Mouse (Mus musculus) embryonic facial prominence, embryonic 14.5 days (tissue): ENCODE measurements around the gene Spaca4. TPM values are rescaled to one million over a fixed set of nuclear protein-coding genes. Genes with fewer than 3 reads are reported as not detected.
A peak's percentile ranks its signal among the peaks of the same experiment; 100 is the strongest.

Source experiments
- ATAC-seq: fragments of 200-750 bp; cut with Nextera tagmentation; 2 replicates; pipeline ENCODE4 v1.8.0; 2017; ENCODE audit warnings: low read depth, moderate number of reproducible peaks, moderate TSS enrichment
- DNase-seq: peaks from one replicate; pipeline ENCODE4 v3.0.0-alpha.2; 2015; ENCODE audit warnings: low spot score
- H3K27ac ChIP-seq: fragments of 300-500 bp; sonication (generic); replicated peaks from 2 replicates; pipeline ENCODE4 v1.5.1; 2014; ENCODE audit warnings: low read depth, mild to moderate bottlenecking, low read length, moderate library complexity
- H3K27me3 ChIP-seq: fragments of 300-500 bp; sonication (generic); replicated peaks from 2 replicates; pipeline ENCODE4 v1.6.1; 2014; ENCODE audit warnings: low read length; ENCODE audit not compliant: control insufficient read depth, insufficient read depth
- H3K36me3 ChIP-seq: fragments of 300-500 bp; sonication (generic); 2 replicates; pipeline ENCODE4 v1.6.1; 2014; ENCODE audit warnings: low read length, mixed read lengths; ENCODE audit not compliant: control insufficient read depth, insufficient read depth
- H3K4me1 ChIP-seq: fragments of 300-500 bp; sonication (generic); 2 replicates; pipeline ENCODE4 v1.6.1; 2014; ENCODE audit warnings: antibody characterized with exemption, low read length; ENCODE audit not compliant: control insufficient read depth, insufficient read depth
- H3K4me2 ChIP-seq: fragments of 300-500 bp; sonication (generic); 2 replicates; pipeline ENCODE4 v1.6.1; 2014; ENCODE audit warnings: low read depth, mild to moderate bottlenecking, low read length, moderate library complexity, mixed read lengths
- H3K4me3 ChIP-seq: fragments of 300-500 bp; sonication (generic); 2 replicates; pipeline ENCODE4 v1.5.1; 2014; ENCODE audit warnings: low read depth, mild to moderate bottlenecking, low read length
- H3K9ac ChIP-seq: fragments of 300-500 bp; sonication (generic); 2 replicates; pipeline ENCODE4 v1.6.1; 2014; ENCODE audit warnings: low read depth, mild to moderate bottlenecking, low read length, moderate library complexity, mixed read lengths
- H3K9me3 ChIP-seq: fragments of 300-500 bp; sonication (generic); 2 replicates; pipeline ENCODE4 v1.6.1; 2016; ENCODE audit warnings: low read length; ENCODE audit not compliant: control insufficient read depth
- WGBS: fragments of 180-500 bp; shearing (Covaris S2); extraction: QIAGEN DNeasy Blood & Tissue Kit; methylation state at CpG from one replicate; pipeline ENCODE4 v1.1.7; 2014; 5-methylcytosine and 5-hydroxymethylcytosine counted together
- polyA plus RNA-seq: library from polyadenylated mRNA; unstranded; fragments of >200 nt; fragmentation: Nextera tagmentation; extraction: Ambion mirVana; gene quantifications from 2 replicates; pipeline ENCODE4 v1.2.1, GENCODE M21; 2014

The Spaca4 gene
- polyA plus RNA-seq, 1 experiment from 2014 or later = not detected

GRCm38 (mm10) chr7:45702316-45702715 is 23.3 kb downstream of the Spaca4 start:
- no peaks in the 10 kb centered on the region for H3K36me3 ChIP-seq
- no peak overlapping the region for H3K4me3 ChIP-seq
- 93% methylated on average over 11 of the region's 11 CpGs for WGBS
- no peaks in the 10 kb centered on the region for H3K9me3 ChIP-seq
- H3K27me3 ChIP-seq = peaks cover 24% of the 10 kb centered on the region
- no peak overlapping the region for H3K27ac ChIP-seq
- peaks cover 32% of the 10 kb centered on the region for H3K4me1 ChIP-seq
- H3K9ac ChIP-seq = no peak overlapping the region
- H3K4me2 ChIP-seq = no peak overlapping the region
- no peak for DNase-seq
- ATAC-seq = no peak

DNA sequence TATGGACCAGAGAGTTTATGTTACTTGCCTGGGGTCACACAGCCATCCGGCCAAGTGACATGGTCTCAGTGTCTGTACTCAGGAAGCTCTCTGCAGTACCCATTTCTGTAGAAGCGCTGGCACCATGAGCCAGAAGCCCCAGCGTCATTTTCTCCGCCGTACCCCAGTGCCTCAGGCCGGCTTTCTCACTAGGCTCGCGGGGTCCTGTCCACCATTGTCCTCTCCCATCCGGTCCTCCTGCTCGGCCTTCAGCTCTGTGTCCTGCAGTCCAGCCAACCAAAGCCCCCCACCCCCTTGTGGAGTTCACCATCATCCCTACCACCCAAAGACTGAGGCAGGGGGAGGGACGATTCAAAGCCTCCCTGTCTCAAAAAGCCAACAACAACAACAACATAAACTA is 24.0 kb downstream of the Spaca4 start:
- no peaks in the 10 kb centered on the region for H3K36me3 ChIP-seq
- H3K27ac ChIP-seq = no peak overlapping the region
- H3K9me3 ChIP-seq = no peaks in the 10 kb centered on the region
- no peak overlapping the region for H3K4me3 ChIP-seq
- H3K4me2 ChIP-seq = peak overlapping the region; percentile 87
- 85% methylated on average over 11 of the region's 11 CpGs for WGBS
- ATAC-seq (no peak), DNase-seq (no peak)
- 0 out of 2 replicates have a peak overlapping the region, but pooled peaks have one; percentile 30 for H3K9ac ChIP-seq
- peaks cover 24% of the 10 kb centered on the region for H3K27me3 ChIP-seq
- H3K4me1 ChIP-seq = peaks cover 29% of the 10 kb centered on the region

DNA sequence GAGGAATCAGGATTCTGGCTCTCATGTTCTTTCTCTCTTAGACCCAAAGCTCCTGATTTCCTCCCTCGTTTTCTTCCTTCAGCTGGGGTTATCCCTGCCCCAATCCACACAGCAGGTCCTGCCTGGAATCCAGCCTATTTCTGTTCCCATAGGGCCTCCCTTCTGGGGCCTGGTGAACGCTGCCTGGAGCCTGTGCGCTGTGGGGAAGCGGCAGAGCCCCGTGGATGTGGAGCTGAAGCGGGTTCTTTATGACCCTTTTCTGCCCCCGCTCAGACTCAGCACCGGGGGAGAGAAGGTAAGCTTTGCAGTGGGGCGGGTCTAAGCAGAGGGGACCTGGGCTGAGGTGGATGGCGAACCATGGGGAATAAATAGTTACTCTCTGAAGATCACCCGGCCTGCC is 24.5 kb downstream of the Spaca4 start:
- no peaks in the 10 kb centered on the region for H3K36me3 ChIP-seq
- no peaks in the 10 kb centered on the region for H3K9me3 ChIP-seq
- DNase-seq (peak; percentile 39), ATAC-seq (no peak)
- H3K4me2 ChIP-seq = peak overlapping the region; percentile 87
- H3K9ac ChIP-seq = peak overlapping the region; percentile 30; the same call in 1 of the 2 replicates
- H3K27ac ChIP-seq = peak overlapping the region; percentile 45; the same call in 1 of the 2 replicates
- H3K4me3 ChIP-seq = peak overlapping the region; percentile 46
- peaks cover 24% of the 10 kb centered on the region for H3K27me3 ChIP-seq
- peaks cover 29% of the 10 kb centered on the region for H3K4me1 ChIP-seq
- 33% methylated on average over 11 of the region's 11 CpGs for WGBS

DNA sequence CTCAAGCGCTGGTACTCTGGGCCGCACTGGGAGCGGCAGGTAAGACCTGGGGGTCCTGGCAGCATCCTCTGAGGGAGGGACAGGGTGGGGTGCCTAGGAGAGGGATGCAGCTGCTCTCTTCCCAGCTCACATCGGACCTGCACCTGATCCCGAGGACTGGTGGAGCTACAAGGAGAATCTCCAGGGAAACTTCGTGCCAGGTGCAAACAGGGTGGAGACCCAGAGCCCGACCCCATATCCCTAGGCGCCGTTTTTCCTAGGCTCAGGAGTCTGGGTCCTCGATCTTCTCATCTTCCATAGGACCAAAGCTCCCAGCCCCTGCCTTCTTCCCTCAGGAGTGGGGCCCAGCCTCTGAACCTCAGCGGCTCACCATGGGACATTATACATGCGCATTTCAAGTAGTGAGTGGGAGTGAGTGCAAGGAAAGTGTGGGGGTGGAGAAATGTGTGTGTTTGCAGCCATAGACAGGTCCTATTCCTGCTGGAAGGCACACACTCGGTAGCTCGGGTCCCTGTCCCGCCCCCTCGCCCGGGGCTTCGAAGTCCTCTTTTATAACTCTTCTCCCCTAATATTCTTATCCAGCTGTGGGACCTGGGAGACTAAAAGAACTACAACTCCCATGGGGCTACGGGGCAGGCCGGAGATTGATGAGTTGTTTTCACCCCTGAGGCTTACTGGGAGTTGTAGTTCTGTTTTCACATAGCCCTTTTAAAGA is 25.2 kb downstream of the Spaca4 start:
- Histone ChIP-seq H3K4me2 (peak overlapping the region; percentile 87), H3K4me3 (peak overlapping the region; percentile 46), H3K27me3 (peaks cover 24% of the 10 kb centered on the region), H3K9me3 (no peaks in the 10 kb centered on the region), H3K27ac (no peak overlapping the region), H3K4me1 (peaks cover 24% of the 10 kb centered on the region), H3K36me3 (no peaks in the 10 kb centered on the region), H3K9ac (peak overlapping the region; percentile 63)
- DNase-seq (peak; percentile 94), ATAC-seq (no peak)
- under 1% methylated on average over 20 of the region's 20 CpGs for WGBS

GRCm38 (mm10) chr7:45699523-45700141 is 26.0 kb downstream of the Spaca4 start, which contains the start of gene Car11:
Gene Car11 (plus strand): TSS chr7:45699843.
- Histone ChIP-seq H3K9ac (peak within 1 kb of the TSS; percentile 63), H3K4me2 (peak within 1 kb of the TSS; percentile 87), H3K9me3 (no peaks in the 10 kb centered on the region), H3K4me1 (peaks cover 26% of the 10 kb centered on the region), H3K4me3 (peak within 1 kb of the TSS; percentile 46), H3K36me3 (no peaks in the 10 kb centered on the region), H3K27ac (no peak within 1 kb of the TSS), H3K27me3 (peaks cover 24% of the 10 kb centered on the region)
- ATAC-seq (no peak), DNase-seq (no peak)
- 3% methylated on average over 32 of the region's 36 CpGs for WGBS

DNA sequence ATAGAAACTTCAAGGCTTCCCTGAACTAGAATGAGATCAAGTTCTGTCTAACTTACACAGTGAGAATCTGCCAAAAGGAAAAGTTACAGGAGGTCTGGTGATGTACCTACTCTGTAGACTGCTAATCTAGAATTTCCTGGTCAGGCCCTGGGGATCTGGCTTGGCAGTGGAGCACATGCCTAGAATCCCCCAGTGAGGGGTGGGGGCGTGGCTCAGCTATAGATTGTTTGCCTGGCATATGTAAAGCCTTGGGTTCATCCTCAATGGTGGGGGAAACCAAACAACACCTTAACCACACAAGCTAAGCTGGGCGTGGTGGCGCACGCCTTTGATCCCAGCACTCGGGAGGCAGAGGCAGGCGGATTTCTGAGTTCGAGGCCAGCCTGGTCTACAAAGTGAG is 27.7 kb downstream of the Spaca4 start:
- no peaks in the 10 kb centered on the region for H3K36me3 ChIP-seq
- ATAC-seq (no peak), DNase-seq (no peak)
- H3K9me3 ChIP-seq = no peaks in the 10 kb centered on the region
- WGBS = 86% methylated on average over 6 of the region's 7 CpGs
- peaks cover 24% of the 10 kb centered on the region for H3K27me3 ChIP-seq
- H3K4me2 ChIP-seq = no peak overlapping the region
- no peak overlapping the region for H3K4me3 ChIP-seq
- 0 out of 2 replicates have a peak, but pooled peaks cover 22% of the 10 kb centered on the region for H3K4me1 ChIP-seq
- no peak overlapping the region for H3K27ac ChIP-seq
- no peak overlapping the region for H3K9ac ChIP-seq

DNA sequence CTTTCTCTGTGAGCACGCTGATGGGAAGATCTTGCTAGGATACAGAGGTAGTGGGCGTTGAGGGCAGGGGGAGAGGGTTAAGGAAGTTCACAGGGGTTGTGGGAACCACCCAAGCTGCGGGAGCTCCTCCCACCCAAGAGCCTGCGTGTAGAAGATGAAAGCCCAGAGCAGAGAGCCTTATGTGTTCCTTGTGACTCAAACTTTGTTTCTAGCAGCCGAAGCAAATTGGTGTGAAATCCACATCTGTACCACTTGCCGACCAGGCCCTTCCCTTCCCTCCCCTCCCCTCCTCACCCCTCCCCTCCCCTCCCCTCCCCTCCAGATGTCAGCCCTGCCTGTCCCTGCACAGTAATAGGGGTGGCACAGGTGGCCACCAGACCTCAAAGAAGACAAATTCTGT is 30.5 kb downstream of the Spaca4 start:
- no peaks in the 10 kb centered on the region for H3K36me3 ChIP-seq
- H3K4me3 ChIP-seq = no peak overlapping the region
- 18% methylated on average over 6 of the region's 6 CpGs for WGBS
- no peaks in the 10 kb centered on the region for H3K9me3 ChIP-seq
- H3K4me1 ChIP-seq = 0 out of 2 replicates have a peak, but pooled peaks cover 13% of the 10 kb centered on the region
- peaks cover 19% of the 10 kb centered on the region for H3K27me3 ChIP-seq
- H3K4me2 ChIP-seq = no peak overlapping the region
- peak overlapping the region; percentile 17; the same call in 1 of the 2 replicates for H3K27ac ChIP-seq
- ATAC-seq (peak; percentile 31), DNase-seq (peak; percentile 82)
- no peak overlapping the region for H3K9ac ChIP-seq

DNA sequence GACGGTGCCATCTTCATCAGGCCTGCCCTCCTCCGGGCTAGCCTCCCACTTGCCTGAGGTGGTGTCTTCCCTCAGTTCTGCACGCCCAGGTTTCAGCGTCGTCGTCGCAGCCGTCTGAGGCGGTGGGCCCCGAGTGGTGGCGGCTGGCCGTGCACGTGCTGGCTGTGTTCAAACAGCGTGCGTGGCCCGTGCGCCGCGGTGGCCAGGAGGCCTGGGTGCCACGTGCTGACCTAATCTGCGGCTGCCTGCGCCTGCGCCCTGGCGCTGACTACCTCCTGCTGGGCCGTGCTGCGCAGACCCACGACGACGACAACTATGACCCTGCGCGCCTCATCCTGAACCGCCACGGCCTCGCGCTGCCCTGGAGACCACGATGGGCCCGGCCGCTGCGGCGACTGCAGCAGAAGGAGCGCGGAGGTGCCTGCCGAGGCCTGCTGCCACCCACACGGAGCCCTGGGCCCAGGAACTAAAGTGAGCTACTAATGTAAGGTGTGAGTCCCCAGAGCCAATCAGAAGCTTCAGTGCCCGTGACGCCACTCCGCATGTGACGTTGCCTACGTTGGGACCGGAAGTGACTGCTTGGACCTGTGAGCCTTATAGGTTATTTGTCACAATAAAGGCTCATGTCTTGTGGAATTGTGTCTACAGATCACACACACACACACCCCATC is 31.6 kb downstream of the Spaca4 start, which contains the start of gene Sec1:
TSS of gene Sec1 (minus strand) at position 482 of the 671 bp plus-strand sequence.
- no peak within 1 kb of the TSS for H3K9ac ChIP-seq
- H3K9me3 ChIP-seq = no peaks in the 10 kb centered on the region
- peaks cover 9% of the 10 kb centered on the region for H3K27me3 ChIP-seq
- H3K4me3 ChIP-seq = no peak within 1 kb of the TSS
- DNase-seq (no peak), ATAC-seq (no peak)
- H3K36me3 ChIP-seq = no peaks in the 10 kb centered on the region
- H3K4me2 ChIP-seq = no peak within 1 kb of the TSS
- WGBS = 91% methylated on average over 50 of the region's 50 CpGs
- H3K27ac ChIP-seq = peak within 1 kb of the TSS; percentile 17; the same call in 1 of the 2 replicates
- 0 out of 2 replicates have a peak, but pooled peaks cover 7% of the 10 kb centered on the region for H3K4me1 ChIP-seq
